Mouse (Mus musculus) kidney, postnatal 10 days (tissue): Measurements from ENCODE around the gene Lrmp.
"Not testable (repeated sequence)": the region's sequence is repeated elsewhere in the genome, so short reads cannot be mapped to it uniquely, and the experiment has no call there.

Experiments
- DNase-seq: peaks from one replicate; pipeline ENCODE4 v3.0.0; 2021; ENCODE audit warnings: mixed read lengths

Gene Lrmp

DNA sequence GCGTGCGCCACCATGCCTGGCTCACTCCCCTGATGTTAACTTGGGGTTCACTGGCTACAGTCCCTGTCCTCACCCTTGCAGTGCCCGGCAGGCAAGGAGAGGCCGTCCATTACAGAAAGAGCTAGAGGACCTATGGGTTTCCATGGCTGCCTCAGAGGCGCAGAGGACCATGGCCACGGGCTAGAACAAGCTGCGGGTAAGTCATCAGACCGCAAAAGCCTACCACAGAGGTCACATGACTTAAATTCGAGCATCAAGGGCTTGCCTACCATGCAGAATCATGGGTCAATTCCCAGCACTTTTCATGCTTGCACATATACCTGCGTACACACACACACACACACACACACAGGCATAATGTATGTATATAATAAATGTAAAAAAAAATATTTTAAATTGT is 10.0 kb upstream of the Lrmp start:
- no peak for DNase-seq

DNA sequence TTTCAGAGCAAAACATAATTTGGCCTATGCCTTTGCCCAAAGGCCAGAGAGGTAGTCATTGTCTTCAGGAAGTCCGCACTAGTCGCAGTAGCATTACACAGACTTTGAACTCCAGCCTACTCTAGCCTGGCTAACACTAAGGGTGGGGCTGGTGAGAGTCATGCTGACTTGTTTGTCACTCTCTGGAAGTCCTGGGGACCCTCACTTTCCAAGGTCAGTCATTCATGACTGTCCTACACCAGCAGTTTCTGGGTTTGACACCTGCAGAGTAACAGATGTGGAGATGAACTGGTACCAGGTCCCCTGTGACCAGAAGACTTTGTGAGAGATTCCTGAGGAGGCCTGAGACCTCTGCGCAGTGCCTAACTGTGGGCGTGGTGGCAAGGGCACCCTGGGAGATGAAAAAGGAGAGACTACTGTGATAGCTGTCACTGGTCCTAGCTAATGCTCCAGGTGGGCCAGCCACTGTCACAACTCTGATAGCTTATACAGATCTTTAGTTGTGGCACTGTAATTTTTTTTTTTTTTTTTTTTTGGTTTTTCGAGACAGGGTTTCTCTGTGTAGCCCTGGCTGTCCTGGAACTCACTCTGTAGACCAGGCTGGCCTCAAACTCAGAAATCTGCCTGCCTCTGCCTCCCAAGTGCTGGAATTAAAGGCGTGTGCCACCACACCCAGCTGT is 9.2 kb upstream of the Lrmp start:
- DNase-seq: no peak

DNA sequence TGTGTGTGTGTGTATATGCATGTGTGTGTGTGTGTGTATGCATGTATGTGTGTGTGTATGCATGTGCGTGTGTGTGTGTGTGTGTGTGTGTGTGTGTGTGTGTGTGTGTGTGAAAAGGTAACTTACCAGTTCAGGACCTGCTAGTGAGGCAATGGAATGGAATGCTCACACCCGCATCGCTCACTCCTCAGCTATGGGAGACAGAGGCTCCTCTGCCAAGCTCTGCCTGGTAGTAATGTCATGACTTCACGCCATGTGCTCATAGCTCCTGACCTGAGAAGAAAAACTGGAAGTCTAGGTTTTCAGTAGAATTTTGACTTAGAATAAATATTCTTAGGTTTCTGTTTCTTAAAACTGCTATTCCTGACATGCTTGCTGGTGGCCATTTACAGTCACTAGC is 4.7 kb upstream of the Lrmp start:
- no peak for DNase-seq

DNA sequence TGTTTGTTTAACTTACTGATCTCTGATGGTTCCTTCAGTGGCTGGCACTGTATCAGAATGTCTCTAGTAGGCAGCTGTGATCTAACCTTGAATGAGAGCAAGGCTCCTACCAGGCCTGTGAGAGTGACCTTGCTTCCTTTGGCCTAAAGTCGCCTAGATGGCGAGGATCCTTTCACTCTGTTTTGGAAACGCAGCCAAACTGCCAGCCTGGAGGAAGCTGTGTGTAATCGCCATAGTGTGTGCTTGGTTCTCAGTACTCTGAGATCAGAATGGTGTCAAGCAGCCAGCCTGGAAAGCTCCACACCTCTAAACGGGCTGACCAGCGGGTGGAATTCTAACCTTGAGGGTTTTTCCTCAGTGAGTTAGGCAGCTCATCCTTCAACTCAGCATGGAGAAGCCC is 2.6 kb upstream of the Lrmp start:
- DNase-seq: no peak

DNA sequence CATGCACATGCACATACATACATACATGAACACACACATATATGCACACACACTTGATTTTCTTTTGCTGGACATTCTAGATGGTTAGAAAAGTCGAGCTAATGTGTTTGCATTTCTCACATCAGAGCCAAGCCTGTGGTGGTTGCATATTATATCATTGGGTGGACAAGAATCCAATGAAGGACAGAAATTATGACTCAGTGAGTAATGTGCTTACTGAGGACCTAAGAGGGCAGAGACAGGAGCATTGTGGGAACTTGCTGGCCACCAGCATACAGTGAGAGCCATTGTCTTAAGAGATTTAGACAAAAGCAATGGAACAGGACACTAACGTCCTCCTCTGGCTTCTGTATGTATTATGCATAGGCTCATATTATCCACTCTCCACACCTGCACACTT is 892 bp upstream of the Lrmp start:
- DNase-seq: no peak

DNA sequence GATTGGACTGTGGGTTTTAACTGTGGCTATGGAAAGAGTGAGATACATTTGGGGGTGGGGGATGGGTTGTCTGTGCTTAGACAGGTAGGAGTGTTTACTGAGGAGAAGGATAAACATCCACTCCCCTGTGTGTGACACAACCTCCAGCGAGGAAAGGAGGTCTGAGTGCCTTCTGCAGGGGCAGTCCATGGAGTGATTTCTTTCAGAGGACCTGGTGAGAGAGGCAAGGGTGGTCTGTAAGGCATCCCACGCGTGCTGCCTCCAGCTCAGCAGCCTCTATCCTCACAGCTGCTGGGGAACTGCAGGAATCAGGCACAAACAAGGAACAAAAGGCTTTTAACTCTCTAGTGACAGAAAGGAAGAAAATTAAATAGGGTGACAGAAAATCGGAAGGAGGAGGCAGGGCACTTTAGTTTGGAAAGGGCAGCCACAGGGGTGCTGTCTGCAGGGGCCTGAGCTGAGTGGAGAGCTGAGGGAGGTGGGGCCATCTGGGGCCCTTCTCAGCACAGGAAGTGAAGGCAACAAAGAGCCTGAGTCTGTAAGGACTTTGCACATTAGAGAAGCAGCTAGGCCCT is 732 bp downstream of the Lrmp start:
- no peak for DNase-seq

DNA sequence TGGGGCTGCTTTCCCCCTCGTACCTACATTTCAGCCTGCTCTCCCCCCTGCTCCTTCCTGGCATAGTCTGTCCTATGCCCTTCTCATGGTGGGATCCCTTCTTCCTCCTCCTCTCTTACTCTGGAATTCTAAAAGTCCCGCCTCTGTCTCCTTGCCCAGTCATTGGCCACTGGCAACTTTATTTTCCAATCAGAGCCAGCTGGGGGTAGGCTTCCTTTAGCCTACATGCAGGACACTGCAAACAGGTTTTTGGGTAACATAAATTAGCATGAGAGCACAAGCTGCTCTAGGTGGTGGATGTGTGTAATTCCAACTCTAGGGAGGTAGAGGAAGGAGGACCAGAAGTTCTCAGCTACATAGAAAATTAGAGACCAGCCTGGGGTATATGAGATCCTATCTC is 4.6 kb downstream of the Lrmp start:
- DNase-seq: no peak

DNA sequence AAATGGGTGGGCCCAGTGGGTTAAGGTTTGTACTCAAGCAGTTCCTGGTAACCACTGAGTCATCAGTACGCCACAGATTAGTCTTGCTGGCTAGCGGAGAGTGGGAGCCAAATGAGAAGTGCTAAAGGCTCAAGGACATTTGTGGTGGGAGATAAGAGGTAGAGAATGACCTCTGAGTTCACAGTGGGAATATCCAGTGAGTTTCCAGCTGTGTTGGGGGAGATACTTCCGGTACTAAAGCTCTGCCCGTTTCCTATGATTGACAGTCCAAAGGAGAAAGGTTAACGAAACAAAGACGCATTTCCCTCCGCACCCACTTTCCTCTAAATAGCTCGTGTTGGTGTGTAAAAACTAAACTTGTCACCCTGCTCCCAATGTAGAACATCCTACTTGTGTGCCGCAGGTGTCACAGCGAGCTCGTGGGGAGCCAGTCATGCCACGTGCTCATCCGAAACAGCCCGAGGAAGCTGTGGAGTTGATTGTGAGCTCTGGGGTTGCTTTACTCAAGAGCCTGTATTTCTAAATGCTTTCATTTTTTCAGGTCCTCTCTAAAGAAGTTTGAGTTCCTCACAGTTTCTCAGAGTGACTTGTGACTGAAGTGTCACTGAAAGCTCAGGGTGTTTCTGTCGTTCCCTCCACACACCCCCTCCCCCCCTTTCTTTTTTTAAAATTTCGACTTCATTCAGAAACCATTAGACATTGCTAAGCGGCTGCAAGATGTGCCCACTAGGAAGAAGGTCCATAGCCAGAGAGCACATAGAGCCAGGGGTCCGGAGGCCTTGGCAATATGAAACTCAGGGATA is 5.5 kb downstream of the Lrmp start:
- DNase-seq: no peak

DNA sequence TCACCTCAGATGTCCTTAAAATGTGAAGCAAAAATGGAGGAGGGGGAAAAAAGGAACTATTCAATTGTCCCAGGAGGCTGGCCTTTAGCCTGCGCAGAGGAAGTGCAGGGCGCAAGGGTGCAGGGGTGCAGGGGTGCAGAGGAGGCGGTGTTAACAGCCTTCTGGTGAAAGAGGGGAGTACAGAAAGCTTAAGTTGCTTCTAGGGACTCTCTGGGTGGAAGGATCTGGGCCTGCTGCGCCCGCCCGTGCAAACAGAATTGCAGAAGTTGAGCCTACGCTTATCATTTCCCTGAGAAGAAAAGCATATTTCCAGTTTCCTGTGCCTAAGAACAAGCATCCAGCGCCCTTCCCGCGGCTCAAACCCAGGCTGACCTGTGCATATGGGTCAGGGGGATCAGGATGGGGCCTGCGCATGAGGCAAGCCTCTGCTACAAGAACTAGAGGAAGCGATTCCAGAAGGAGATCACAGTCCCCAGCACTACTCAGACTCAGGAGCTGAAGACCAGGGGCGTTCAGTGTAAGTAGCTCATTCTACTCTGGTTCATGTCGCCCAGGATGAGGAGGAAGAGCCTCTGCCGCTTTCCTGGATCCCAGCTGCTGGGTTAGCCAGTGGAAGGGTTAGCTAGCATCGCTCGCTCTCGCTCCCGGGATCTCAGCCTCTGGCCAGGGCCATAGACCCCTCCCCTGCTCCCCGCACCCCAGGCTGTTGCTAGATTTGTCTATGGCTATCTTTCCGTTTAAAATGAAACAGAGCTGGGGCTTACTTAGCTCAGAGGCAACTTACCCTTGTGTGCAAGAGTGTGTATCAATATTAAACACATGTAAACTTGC is 6.4 kb downstream of the Lrmp start:
- DNase-seq: no peak

DNA sequence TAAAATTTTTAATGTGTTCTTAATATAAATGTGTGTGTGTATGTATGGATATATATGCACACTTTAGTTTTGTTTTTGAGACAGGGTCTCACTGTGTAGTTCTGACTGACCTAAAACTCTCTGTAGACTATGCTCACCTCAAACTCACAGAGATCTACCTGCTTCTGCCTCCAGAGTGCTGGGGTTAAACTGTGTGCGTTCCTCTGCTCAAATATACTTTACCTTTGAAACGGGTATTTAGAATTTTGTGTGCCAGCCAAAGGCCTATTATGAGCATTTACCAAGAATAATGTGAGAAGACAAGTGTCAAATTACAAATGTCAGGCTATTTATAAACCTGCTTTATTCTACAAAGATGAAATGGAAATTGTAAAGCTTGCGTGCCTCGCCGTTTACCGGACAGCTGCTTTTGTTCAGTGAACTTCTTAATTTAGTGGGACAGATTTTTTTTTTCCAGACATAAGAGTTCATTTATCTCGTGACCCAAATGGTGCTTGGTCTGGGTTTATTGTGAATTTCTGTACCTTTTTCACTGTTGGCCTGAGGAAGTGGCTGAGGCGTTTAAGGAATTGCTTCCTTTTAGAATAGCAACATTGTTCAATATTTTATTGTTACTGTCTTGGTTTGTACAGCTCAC is 7.1 kb downstream of the Lrmp start:
- DNase-seq: no peak

DNA sequence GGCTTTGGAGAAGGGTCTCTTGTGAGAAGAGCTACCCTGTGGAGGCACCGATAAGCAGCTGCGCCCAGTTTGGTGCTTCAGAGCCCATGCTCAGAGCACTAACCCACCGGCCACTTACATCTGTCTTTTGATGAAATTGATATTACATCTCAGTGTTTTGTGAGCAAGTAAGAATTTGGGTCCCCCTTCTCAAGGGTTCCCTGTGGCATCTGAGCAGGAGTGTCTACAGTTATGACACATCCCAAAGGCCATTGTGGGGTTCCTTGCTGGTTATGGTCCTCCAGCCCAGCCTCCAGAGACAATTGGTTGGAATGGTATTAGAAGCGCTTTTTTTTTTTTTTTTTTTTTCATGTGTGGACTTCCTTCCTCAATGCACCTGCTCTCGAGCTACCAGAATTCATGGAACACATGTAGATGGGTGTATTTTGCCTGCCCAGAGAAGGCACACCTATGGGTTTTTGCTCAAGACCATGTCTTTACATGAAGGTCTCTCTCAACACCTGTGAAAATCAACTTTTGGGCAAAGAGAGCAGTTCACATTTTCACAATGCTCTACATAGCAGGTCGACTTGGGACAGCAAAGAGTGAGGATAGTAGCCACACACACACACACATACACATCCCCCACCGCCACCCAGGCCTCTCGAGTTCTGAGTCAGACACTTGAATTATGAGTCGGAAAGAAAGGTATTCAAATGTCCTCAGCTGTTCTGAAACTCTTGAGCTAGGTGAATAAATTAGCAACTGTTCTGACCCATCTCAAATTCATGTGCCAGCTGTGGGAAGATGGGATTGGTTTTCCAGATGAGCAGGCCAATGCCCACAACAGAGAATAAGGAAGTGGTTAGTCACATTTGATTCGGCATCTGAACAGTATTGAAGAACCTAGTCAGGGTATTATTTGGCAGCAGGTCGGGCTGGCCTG is 7.9 kb downstream of the Lrmp start:
- no peak for DNase-seq

DNA sequence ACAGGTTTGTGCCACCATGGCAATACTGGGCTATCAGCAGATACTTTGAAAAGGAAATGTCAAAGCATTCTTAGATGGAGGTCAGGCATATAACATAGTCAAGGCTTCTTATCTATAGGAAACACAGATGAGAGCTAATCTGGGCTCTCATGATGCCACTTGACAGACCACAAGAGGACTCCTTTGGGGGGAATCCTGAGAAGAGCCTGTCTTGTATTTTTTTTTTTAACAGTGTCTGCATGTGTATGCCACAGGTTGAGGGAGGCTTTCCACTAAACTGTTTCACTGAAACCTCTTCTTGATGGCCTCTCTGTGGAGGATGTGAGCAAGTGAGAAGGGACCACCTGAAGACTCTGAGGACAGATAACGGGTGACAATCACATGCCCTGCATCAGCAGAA is 9.2 kb downstream of the Lrmp start:
- DNase-seq: no peak

DNA sequence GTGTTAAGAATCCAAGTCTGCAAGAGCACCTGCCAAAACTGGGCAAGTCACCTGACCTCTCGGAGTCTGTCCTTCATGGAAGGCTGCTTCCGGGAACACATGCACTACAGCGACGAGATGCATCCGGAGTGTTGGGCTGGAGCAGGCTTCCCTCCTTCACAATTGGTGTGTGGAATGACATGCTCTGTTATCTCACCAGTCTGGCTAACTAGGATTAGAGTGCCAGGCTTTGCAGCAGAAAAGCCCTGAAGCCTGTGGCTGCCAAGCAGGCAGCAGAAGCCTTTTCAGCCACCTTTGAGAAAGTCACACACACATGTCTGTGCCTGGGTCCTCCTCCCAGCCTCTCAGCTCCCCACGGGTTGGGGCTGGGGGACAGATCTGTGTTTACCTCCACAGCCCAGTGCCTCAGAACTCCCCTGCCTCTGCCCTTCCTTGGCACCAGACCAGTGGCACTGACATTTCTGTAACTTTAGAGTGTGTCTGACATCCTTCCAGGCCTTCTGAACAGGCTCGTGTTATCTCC is 10.2 kb downstream of the Lrmp start:
- peak; percentile 39 for DNase-seq

DNA sequence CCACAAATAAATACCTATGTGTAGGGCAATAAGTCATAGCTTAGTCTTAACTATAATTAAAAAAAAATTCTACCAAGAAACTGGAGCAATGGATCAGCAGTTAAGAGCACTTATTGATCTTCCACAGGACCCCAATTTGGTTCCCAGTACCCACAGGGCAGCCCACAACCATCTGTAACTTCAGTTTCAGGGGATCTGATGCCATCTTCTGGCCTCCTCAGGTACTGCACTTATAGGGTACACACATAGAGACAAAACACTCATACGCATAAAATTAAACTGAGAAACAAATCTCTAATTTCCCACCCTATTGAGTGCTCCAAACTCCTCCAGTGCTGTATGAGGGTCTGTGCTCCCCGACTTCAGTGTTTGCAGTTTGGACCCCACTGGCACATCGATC is 12.2 kb downstream of the Lrmp start:
- DNase-seq: no peak

DNA sequence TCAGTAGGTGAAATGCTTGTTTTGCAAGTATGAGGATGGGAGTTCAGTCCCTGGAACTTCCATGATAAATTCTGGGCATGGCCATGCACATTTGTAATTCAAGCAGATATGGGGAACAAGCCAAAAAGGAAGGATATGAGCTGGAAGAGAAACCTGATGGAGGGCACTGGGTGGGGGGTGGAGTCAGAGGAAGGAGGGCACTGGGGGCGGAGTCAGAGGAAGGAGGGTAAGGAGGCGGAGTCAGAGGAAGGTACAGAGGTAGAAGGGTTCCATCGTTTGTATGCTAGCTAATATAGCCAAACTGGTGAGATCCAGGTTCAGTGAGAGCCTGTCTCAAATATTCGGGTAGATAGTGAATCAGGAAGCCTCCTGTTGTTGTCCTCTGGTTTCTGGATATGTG is 14.1 kb downstream of the Lrmp start:
- DNase-seq: no peak

DNA sequence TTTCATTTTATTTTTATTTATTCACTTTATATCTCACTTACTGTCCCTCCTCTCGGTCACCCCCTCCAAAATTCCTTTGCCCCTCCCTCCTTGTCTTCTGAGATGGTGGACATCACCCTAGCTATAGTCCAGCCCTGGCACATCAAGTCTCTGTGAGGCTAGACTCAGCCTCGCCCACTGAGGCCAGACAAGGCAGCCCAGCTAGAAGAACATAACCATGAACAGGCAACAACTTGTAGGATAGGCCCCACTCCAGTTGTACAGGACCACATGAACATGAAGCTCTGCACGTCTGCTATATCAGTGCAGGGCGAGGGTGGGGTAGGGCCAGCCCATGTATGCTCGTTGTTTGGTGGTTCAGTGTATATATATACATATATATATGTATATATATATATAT is 16.5 kb downstream of the Lrmp start:
- DNase-seq: no peak

DNA sequence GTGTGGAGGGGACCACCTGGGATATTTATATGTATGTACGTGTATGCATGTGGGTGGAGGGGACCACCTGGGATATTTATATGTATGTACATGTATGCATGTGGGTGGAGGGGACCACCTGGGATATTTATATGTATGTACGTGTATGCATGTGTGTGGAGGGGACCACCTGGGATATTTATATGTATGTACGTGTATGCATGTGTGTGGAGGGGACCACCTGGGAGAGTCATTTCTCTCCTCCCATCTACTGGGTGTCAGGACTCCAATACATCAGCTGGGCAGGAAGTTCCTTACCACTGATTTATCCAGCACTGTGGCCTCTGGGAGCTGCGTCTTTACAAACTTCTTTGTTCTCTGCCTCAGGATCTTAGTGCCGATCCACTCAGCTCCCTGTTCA is 17.5 kb downstream of the Lrmp start:
- not testable (repeated sequence) for DNase-seq

DNA sequence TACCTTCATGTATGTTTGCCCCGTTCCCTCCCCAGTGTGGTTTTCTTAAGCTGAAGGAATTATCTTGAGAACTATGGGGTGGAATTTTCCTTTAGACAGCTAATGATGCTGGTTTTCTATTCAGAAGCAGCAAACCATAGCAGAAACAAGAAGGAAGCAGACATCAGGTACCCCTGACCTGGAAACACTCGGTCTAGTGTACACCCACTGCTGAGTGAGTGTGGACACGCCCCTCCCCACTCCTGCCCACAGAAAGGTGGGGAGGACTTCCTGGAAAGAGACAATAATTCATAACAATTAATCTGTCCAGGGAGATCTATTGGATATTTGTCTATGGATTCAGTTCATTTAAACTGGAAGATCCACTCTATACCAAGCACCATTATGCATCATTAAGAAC is 19.8 kb downstream of the Lrmp start:
- DNase-seq: no peak

DNA sequence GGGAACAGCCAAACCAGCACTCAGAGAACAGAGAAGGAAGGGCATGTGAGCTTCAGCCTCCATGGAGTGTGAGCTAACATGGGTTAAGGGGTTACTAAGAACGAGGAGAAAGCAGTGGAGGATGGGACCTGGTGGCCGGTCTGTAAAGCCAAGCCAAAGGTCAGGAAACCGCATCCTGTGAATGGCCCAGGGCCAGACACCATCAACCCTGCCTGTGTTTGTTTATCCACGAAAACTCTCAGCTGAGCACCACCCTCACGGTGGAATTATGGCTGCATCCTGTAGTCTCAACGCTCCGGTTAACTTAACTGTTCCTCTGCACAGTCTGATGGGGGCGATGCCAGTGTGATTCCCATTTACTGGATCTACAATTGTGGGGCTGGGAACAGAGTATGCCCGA is 20.4 kb downstream of the Lrmp start:
- peak; percentile 34 for DNase-seq

DNA sequence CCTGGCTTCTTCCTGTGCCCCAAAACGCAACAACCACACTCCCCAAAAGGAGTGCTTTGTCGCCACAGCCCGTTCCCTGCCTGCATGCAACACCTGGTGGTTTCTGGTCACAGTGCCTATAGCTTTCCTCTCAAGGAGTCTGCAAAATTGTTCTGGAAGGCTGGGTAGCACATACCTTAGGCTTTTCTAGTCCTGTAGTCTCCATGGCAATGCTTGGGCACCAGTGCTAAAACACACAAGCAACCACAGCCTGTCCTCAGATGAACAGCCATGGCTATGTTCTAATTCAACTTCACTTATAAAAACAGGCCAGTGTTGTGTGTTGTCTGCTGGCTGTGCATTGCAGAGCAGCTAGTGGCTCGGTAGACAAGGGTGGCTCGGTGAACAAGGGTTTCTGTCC is 21.4 kb downstream of the Lrmp start:
- DNase-seq: no peak

DNA sequence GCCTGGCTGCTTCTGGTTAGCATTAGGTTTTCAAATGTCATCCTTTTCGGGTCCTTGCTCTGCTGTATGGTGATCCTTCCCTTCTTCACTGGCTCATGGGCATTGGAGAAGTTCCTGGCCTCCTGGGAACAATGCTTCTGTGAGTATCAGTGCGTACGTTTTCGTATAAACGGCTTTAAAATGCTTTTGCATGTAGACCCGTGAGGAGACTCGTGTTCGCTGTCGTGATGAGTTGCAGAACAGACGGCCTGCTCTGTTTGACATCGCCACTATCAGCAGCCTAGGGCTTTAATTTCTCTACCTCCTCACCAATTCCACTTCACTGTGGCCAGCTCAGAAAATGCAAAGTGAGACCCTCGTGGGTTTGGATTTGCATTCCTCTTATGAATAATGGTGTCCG is 23.8 kb downstream of the Lrmp start:
- no peak for DNase-seq
